Mouse (Mus musculus) CH12.LX (cell line): ENCODE measurements at regions not wholly inside any gene's neighbourhood (a gene's known extent, or its start where the extent isn't known, plus 50 kb on each side); places are given as distances from the start of the nearest gene placed in this dataset.

Source experiments
- DNase-seq: peaks from one replicate; pipeline ENCODE4 v3.0.0-alpha.2; 2013; ENCODE audit errors: extremely low read depth
- H3K27ac ChIP-seq: 2 replicates; pipeline ENCODE4 v1.5.1; 2012; ENCODE audit warnings: low read depth, mild to moderate bottlenecking, control low read depth, moderate library complexity; ENCODE audit not compliant: insufficient read depth
- H3K27me3 ChIP-seq: replicated peaks from 2 replicates; pipeline ENCODE3; 2012; ENCODE audit warnings: inconsistent platforms
- H3K36me3 ChIP-seq, 2 experiments: replicated peaks in 1 of 2; 2 replicates each; pipeline versions ENCODE3 to v1.6.1; 2012; ENCODE audit warnings: inconsistent platforms in 1 of 2, low read length in 1 of 2, mild to moderate bottlenecking in 1 of 2, mixed read lengths in 1 of 2, moderate library complexity in 1 of 2; ENCODE audit not compliant: control insufficient read depth in 1 of 2, insufficient read depth in 1 of 2
- H3K4me1 ChIP-seq, 2 experiments: 2 replicates each; pipeline ENCODE4 v1.6.1; 2012; ENCODE audit warnings: inconsistent platforms in 1 of 2, moderate library complexity in 1 of 2; ENCODE audit not compliant: insufficient read depth in 2 of 2, control insufficient read depth in 1 of 2
- H3K4me2 ChIP-seq: 2 replicates; pipeline ENCODE4 v1.6.1; 2012; ENCODE audit warnings: low read depth, mild to moderate bottlenecking, control low read depth; ENCODE audit not compliant: poor library complexity, insufficient read depth, severe bottlenecking
- H3K4me3 ChIP-seq, 3 experiments: fragments of 150-350 bp in 1 of 3; sonication (generic) in 1 of 3; replicated peaks in 1 of 3; 2 replicates each; pipeline versions ENCODE3 to v1.5.1; 2011 to 2012; ENCODE audit warnings: low read depth in 2 of 3, low read length in 2 of 3, mild to moderate bottlenecking in 2 of 3, moderate library complexity in 2 of 3, control low read depth in 1 of 3, improper control_type of control experiment in 1 of 3, inconsistent platforms in 1 of 3, mixed read lengths in 1 of 3; ENCODE audit not compliant: poor library complexity in 1 of 3
- H3K79me2 ChIP-seq: replicated peaks from 2 replicates; pipeline ENCODE4 v1.6.1; 2012; ENCODE audit warnings: mild to moderate bottlenecking, moderate library complexity; ENCODE audit not compliant: control insufficient read depth, poor library complexity, insufficient read depth, severe bottlenecking; ENCODE audit errors: extremely low read depth
- H3K9ac ChIP-seq: 2 replicates; pipeline ENCODE4 v1.6.1; 2012; ENCODE audit warnings: low read depth, mild to moderate bottlenecking, control low read depth, moderate library complexity; ENCODE audit not compliant: insufficient read depth
- H3K9me3 ChIP-seq: replicated peaks from 2 replicates; pipeline ENCODE3; 2012; ENCODE audit warnings: low read length, inconsistent platforms, mixed read lengths
- BHLHE40 ChIP-seq: IDR thresholded peaks from 2 replicates; pipeline ENCODE4 v1.6.1; 2011; ENCODE audit warnings: mild to moderate bottlenecking, low read depth, low read length, improper control_type of control experiment
- CHD1 ChIP-seq: IDR thresholded peaks from 2 replicates; pipeline ENCODE4 v1.6.1; 2012; ENCODE audit warnings: low read depth, low read length, improper control_type of control experiment, inconsistent platforms
- CTCF ChIP-seq, 2 experiments: IDR thresholded peaks in 1 of 2; conservative IDR thresholded peaks in 1 of 2; 2 replicates each; pipeline ENCODE4 v1.5.1; 2011 to 2012; ENCODE audit warnings: low read depth in 2 of 2, low read length in 2 of 2, improper control_type of control experiment in 1 of 2, inconsistent platforms in 1 of 2, mild to moderate bottlenecking in 1 of 2, moderate library complexity in 1 of 2
- ELF1 ChIP-seq: IDR thresholded peaks from 2 replicates; pipeline ENCODE4 v1.6.1; 2014; ENCODE audit warnings: low read depth, mild to moderate bottlenecking, inconsistent platforms, low read length, improper control_type of control experiment
- EP300 ChIP-seq: IDR thresholded peaks from 2 replicates; pipeline ENCODE4 v1.6.1; 2011; ENCODE audit warnings: low read length, improper control_type of control experiment
- ETS1 ChIP-seq: conservative IDR thresholded peaks from 2 replicates; pipeline ENCODE4 v1.6.1; 2012; ENCODE audit warnings: low read depth, mild to moderate bottlenecking, inconsistent platforms, low read length, improper control_type of control experiment, moderate library complexity
- IRF4 ChIP-seq: IDR thresholded peaks from 2 replicates; pipeline ENCODE4 v1.6.1; 2014; ENCODE audit warnings: low read depth, mild to moderate bottlenecking, inconsistent platforms, low read length, improper control_type of control experiment
- JUND ChIP-seq: conservative IDR thresholded peaks from 2 replicates; pipeline ENCODE4 v1.6.1; 2011; ENCODE audit warnings: low read depth, low read length, improper control_type of control experiment
- KAT2A ChIP-seq: IDR thresholded peaks from 2 replicates; pipeline ENCODE4 v1.6.1; 2012; ENCODE audit warnings: low read length, improper control_type of control experiment, inconsistent platforms; ENCODE audit not compliant: insufficient replicate concordance
- MEF2A ChIP-seq: IDR thresholded peaks from 2 replicates; pipeline ENCODE4 v1.6.1; 2014; ENCODE audit warnings: low read depth, mild to moderate bottlenecking, inconsistent platforms, low read length, improper control_type of control experiment, borderline replicate concordance
- MXI1 ChIP-seq: IDR thresholded peaks from 2 replicates; pipeline ENCODE4 v1.6.1; 2011; ENCODE audit warnings: mild to moderate bottlenecking, low read depth, low read length, improper control_type of control experiment
- MYC ChIP-seq: IDR thresholded peaks from 2 replicates; pipeline ENCODE4 v1.6.1; 2011; ENCODE audit warnings: low read depth, mild to moderate bottlenecking, improper control_type of control experiment, low read length
- NELFE ChIP-seq: IDR thresholded peaks from 2 replicates; pipeline ENCODE4 v1.6.1; 2011; ENCODE audit warnings: low read depth, low read length, improper control_type of control experiment
- NRF1 ChIP-seq: IDR thresholded peaks from 2 replicates; pipeline ENCODE4 v1.6.1; 2014; ENCODE audit warnings: low read depth, mild to moderate bottlenecking, inconsistent platforms, low read length, improper control_type of control experiment, moderate library complexity
- POLR2AphosphoS2 ChIP-seq: IDR thresholded peaks from 2 replicates; pipeline ENCODE4 v1.6.1; 2011; ENCODE audit warnings: low read depth, low read length, improper control_type of control experiment
- RAD21 ChIP-seq: IDR thresholded peaks from 2 replicates; pipeline ENCODE4 v1.6.1; 2011; ENCODE audit warnings: low read depth, mild to moderate bottlenecking, low read length, improper control_type of control experiment, moderate library complexity
- SIN3A ChIP-seq: IDR thresholded peaks from 2 replicates; pipeline ENCODE4 v1.6.1; 2012; ENCODE audit warnings: low read length, improper control_type of control experiment, inconsistent platforms
- SMC3 ChIP-seq: IDR thresholded peaks from 2 replicates; pipeline ENCODE4 v1.6.1; 2011; ENCODE audit warnings: low read depth, low read length, improper control_type of control experiment
- TCF12 ChIP-seq: IDR thresholded peaks from 2 replicates; pipeline ENCODE4 v1.6.1; 2014; ENCODE audit warnings: low read depth, mild to moderate bottlenecking, inconsistent platforms, low read length, improper control_type of control experiment
- USF2 ChIP-seq: conservative IDR thresholded peaks from 2 replicates; pipeline ENCODE4 v1.6.1; 2011; ENCODE audit warnings: low read depth, low read length, improper control_type of control experiment
- ZC3H11A ChIP-seq: IDR thresholded peaks from 2 replicates; pipeline ENCODE4 v1.6.1; 2012; ENCODE audit warnings: low read depth, mild to moderate bottlenecking, inconsistent platforms, low read length, improper control_type of control experiment
- ZMIZ1 ChIP-seq: IDR thresholded peaks from 2 replicates; pipeline ENCODE4 v1.6.1; 2012; ENCODE audit warnings: low read depth, mild to moderate bottlenecking, inconsistent platforms, low read length, improper control_type of control experiment
- dilution Hi-C: fragments of 300-500 bp; cut with MboI; formaldehyde crosslinking; loops from 2 replicates; pipeline ENCODE4 v1.14.3; 2020; ENCODE audit warnings: low sequenced_read_pairs; ENCODE audit not compliant: extremely low pct_unique_long_range_greater_than_20kb, extremely low pct_ligation_motif_present
- in situ Hi-C: fragments of 300-500 bp; cut with MboI; formaldehyde crosslinking; loops from 3 replicates; pipeline ENCODE4 v1.14.3; 2019; ENCODE audit warnings: low sequenced_read_pairs, low pct_ligation_motif_present, low pct_unique_long_range_greater_than_20kb, mixed read lengths

DNA sequence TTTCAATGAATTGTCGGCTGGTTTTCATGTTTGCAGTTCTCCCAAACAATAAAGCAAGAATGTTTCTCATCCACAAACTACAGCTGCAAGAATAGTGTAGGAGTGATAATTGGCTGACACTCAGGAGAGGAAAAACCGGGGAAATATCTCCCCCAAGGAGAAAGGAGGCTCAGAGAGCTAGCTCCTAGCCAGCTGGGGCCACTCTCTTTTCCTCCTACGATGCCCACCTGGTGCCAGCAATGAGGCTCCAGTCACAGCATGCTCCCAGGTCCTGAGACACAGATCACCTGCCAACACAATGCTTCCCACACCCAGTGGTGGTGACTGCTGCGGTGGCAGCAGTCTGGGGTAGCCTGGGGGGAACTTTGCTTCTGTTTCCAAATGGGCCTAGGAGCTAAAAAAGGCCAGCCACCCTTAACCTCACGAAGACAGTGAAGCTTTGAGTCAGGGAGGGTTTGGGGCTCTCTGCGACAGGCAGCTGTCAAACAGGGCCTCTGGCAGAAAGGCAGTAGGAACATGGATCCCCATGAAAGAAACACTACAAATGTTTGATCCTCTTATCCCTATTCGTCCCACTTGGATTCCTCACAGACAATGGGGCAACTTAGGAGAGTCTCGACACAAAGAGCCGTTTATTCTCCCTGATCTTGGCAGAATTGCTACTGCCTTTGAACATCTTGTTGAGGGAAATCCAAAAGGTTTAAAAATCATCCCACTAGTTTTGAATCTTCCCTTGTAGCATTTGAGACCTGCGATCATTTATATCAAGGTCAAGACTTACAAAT lies 527.8 kb downstream of the Efnb2 start:
- DNase-seq = no peak
- in situ Hi-C loops = no loop called here
- TF ChIP-seq NELFE (no peak), CTCF (conservative IDR thresholded peaks at IDR 0.05 in 1 of 2, IDR thresholded peaks at IDR 0.05 in 1 of 2; ENCODE audit: low read depth in 2 of 2, low read length in 2 of 2) (no peak), ETS1 (no peak), ZMIZ1 (no peak), BHLHE40 (no peak), IRF4 (no peak), TCF12 (no peak), JUND (no peak), MXI1 (no peak), ZC3H11A (no peak), CHD1 (no peak), EP300 (no peak), MEF2A (no peak), KAT2A (no peak), SMC3 (no peak), USF2 (no peak), SIN3A (no peak), POLR2AphosphoS2 (no peak)
- TF ChIP-seq, all 38 proteins: peak for 0
- H3K4me1 ChIP-seq = no peaks in the 10 kb centered on the region
- H3K9me3 ChIP-seq = peaks cover 53% of the 10 kb centered on the region
- dilution Hi-C loops = no loop called here
- no peak overlapping the region for H3K4me3 ChIP-seq
- H3K36me3 ChIP-seq = no peaks in the 10 kb centered on the region
- no peaks in the 10 kb centered on the region for H3K27me3 ChIP-seq
- H3K4me2 ChIP-seq = no peak overlapping the region
- H3K79me2 ChIP-seq = no peaks in the 10 kb centered on the region
- no peak overlapping the region for H3K9ac ChIP-seq
- no peak overlapping the region for H3K27ac ChIP-seq

- Histone ChIP-seq H3K27ac (no peak overlapping the region), H3K4me1 (no peaks in the 10 kb centered on the region), H3K36me3 (no peaks in the 10 kb centered on the region), H3K4me2 (no peak overlapping the region), H3K4me3 (no peak overlapping the region), H3K9ac (no peak overlapping the region), H3K9me3 (peaks cover 57% of the 10 kb centered on the region), H3K79me2 (no peaks in the 10 kb centered on the region), H3K27me3 (no peaks in the 10 kb centered on the region)
- DNase-seq = no peak
- in situ Hi-C loops = no loop called here
- dilution Hi-C loops = no loop called here
- no peak for TF ChIP-seq MXI1
- no peak for TF ChIP-seq NRF1
- no peak for TF ChIP-seq JUND
- no peak for TF ChIP-seq KAT2A
- no peak for TF ChIP-seq TCF12
- TF ChIP-seq IRF4 = no peak
- no peak for TF ChIP-seq ZMIZ1
- no peak for TF ChIP-seq ELF1
- no peak for TF ChIP-seq MYC
- TF ChIP-seq RAD21 = no peak
- TF ChIP-seq ZC3H11A = no peak
These were observed 529.1 kb downstream of the Efnb2 start for GRCm38 (mm10) chr8:8131961-8132376.
